Mouse (Mus musculus): ENCODE data around the gene Hus1. TPM values are rescaled to one million over a fixed set of nuclear protein-coding genes. Genes with fewer than 3 reads are reported as not detected.

Gene Hus1
- total and polyA plus RNA-seq, 3 experiments, result 21.7 to 29.4 TPM; not detected in 1

GRCm38 (mm10) chr11:8958572-8958971, 52.4 kb downstream of the Hus1 start:
- Histone ChIP-seq H3K27ac (ENCODE audit: control insufficient read depth, low read depth, low read length) (no peak overlapping the region), H3K79me2 (ENCODE audit: control insufficient read depth, insufficient read depth, low read length, poor library complexity) (no peaks in the 10 kb centered on the region), H3K4me3 (ENCODE audit: control insufficient read depth in 1 of 2, insufficient read depth in 1 of 2, low read depth in 2 of 2, low read length in 2 of 2) (no peak overlapping the region), H3K9me3 (replicated peaks; ENCODE audit: insufficient read depth, low read length) (no peaks in the 10 kb centered on the region), H3K36me3 (ENCODE audit: control insufficient read depth in 1 of 2, insufficient read depth in 2 of 2, low read length in 2 of 2) (no peaks in the 10 kb centered on the region), H3K27me3 (ENCODE audit: control insufficient read depth in 1 of 2, insufficient read depth in 2 of 2, low read length in 2 of 2) (no peaks in the 10 kb centered on the region), H3K4me1 (ENCODE audit: control insufficient read depth in 1 of 2, insufficient read depth in 2 of 2, low read length in 2 of 2) (no peaks in the 10 kb centered on the region), H3K9ac (ENCODE audit: control insufficient read depth, low read depth, low read length, poor library complexity, severe bottlenecking) (no peak overlapping the region)
- TF ChIP-seq ZC3H11A (IDR thresholded peaks at IDR 0.05; ENCODE audit: low read depth, low read length), result no peak
- TF ChIP-seq ELF1 (IDR thresholded peaks at IDR 0.05; ENCODE audit: low read depth, low read length), result no peak
- no peak for TF ChIP-seq SIN3A (IDR thresholded peaks at IDR 0.05; ENCODE audit: low read length)
- no peak for TF ChIP-seq ZNF384 (IDR thresholded peaks at IDR 0.05; ENCODE audit: low read depth, low read length)
- no peak for TF ChIP-seq ZKSCAN1 (IDR thresholded peaks at IDR 0.05; ENCODE audit: low read depth, low read length)
- DNase-seq (ENCODE audit: low read depth, low spot score), result no peak

DNA sequence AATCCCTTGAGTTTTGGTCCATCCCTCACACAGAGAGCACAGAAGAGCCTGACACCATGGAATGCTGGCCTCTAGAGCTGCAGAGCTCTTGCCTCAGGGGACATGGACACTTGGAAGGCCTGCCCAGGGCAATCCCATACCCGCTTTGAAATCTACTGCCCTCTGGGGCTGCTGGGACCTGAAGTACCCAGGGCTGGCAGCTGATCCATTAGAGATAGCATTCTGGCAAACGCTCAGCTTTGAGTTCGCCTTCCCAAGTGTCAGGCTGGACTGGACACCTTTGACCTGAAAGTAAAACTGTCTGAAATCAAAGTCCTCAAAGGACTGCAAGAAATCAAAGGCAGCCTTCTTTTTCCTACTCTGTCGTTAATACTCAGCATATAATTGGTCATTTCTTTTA, 52.9 kb downstream of the Hus1 start:
- TF ChIP-seq TCF12 (IDR thresholded peaks at IDR 0.05; ENCODE audit: low read depth, low read length) (no peak), ZNF384 (IDR thresholded peaks at IDR 0.05; ENCODE audit: low read depth, low read length) (no peak), E2F4 (IDR thresholded peaks at IDR 0.05; ENCODE audit: borderline replicate concordance, low read depth, low read length) (no peak)
- no peak overlapping the region for H3K27ac ChIP-seq (ENCODE audit: control insufficient read depth, low read depth, low read length)

DNA sequence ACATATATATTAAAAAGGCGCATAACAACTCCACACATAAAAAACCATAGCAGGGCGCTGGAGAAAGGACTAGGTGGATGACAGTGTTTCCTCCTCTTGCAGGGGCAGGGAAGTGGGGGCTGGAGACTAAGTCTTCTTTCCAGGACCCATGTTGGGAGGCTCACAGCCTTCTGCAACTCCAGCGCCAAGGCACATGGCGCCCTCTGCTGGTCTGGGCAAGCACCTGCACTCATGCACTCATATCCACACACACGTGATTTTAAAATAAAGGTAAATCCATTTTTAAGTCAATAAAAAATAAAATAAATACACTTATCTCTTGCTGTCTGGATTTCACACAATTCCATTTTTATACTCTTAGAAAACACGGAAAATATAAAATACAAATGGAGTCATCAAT, 54.0 kb downstream of the Hus1 start:
- peak; percentile 45 for DNase-seq (ENCODE audit: low read depth, low spot score)
- Histone ChIP-seq H3K9me3 (replicated peaks; ENCODE audit: insufficient read depth, low read length) (no peaks in the 10 kb centered on the region), H3K27ac (ENCODE audit: control insufficient read depth, low read depth, low read length) (no peak overlapping the region), H3K4me3 (ENCODE audit: control insufficient read depth in 1 of 2, insufficient read depth in 1 of 2, low read depth in 2 of 2, low read length in 2 of 2) (no peak overlapping the region), H3K36me3 (ENCODE audit: control insufficient read depth in 1 of 2, insufficient read depth in 2 of 2, low read length in 2 of 2) (no peaks in the 10 kb centered on the region), H3K4me1 (ENCODE audit: control insufficient read depth in 1 of 2, insufficient read depth in 2 of 2, low read length in 2 of 2) (no peaks in the 10 kb centered on the region), H3K9ac (ENCODE audit: control insufficient read depth, low read depth, low read length, poor library complexity, severe bottlenecking) (no peak overlapping the region), H3K27me3 (ENCODE audit: control insufficient read depth in 1 of 2, insufficient read depth in 2 of 2, low read length in 2 of 2) (no peaks in the 10 kb centered on the region), H3K79me2 (ENCODE audit: control insufficient read depth, insufficient read depth, low read length, poor library complexity) (no peaks in the 10 kb centered on the region)
- TF ChIP-seq KAT2A (conservative IDR thresholded peaks at IDR 0.05; ENCODE audit: low read depth, low read length) (no peak), MAZ (IDR thresholded peaks at IDR 0.05; ENCODE audit: low read depth, low read length) (no peak), EP300 (IDR thresholded peaks at IDR 0.05; ENCODE audit: low read depth in 1 of 2, low read length in 2 of 2) (no peak), TAL1 (IDR thresholded peaks at IDR 0.05; ENCODE audit: low read length) (no peak), ZNF384 (IDR thresholded peaks at IDR 0.05; ENCODE audit: low read depth, low read length) (no peak), HCFC1 (IDR thresholded peaks at IDR 0.05; ENCODE audit: low read depth, low read length) (no peak), ETS1 (IDR thresholded peaks at IDR 0.05; ENCODE audit: low read depth, low read length) (no peak), UBTF (IDR thresholded peaks at IDR 0.05; ENCODE audit: borderline replicate concordance, insufficient read depth, low read depth, low read length) (no peak), ZC3H11A (IDR thresholded peaks at IDR 0.05; ENCODE audit: low read depth, low read length) (0 out of 2 replicates have a peak, but pooled peaks have one; percentile 1), CHD1 (IDR thresholded peaks at IDR 0.05; ENCODE audit: low read depth, low read length) (no peak), ZKSCAN1 (IDR thresholded peaks at IDR 0.05; ENCODE audit: low read depth, low read length) (no peak), E2F4 (IDR thresholded peaks at IDR 0.05; ENCODE audit: borderline replicate concordance, low read depth, low read length) (no peak), TBP (IDR thresholded peaks at IDR 0.05; ENCODE audit: low read depth, low read length) (no peak), USF1 (IDR thresholded peaks at IDR 0.05; ENCODE audit: low read depth, low read length) (no peak), SMC3 (IDR thresholded peaks at IDR 0.05; ENCODE audit: low read depth, low read length) (peak; percentile 49), USF2 (IDR thresholded peaks at IDR 0.05; ENCODE audit: borderline replicate concordance in 1 of 2, insufficient read depth in 1 of 2, low read depth in 1 of 2, low read length in 2 of 2) (no peak), MAFK (IDR thresholded peaks at IDR 0.05; ENCODE audit: borderline replicate concordance, low read depth, low read length) (no peak), POLR2A (IDR thresholded peaks at IDR 0.05; ENCODE audit: control insufficient read depth in 1 of 2, insufficient read depth in 1 of 2, low read depth in 1 of 2, low read length in 2 of 2, poor library complexity in 1 of 2) (no peak), RAD21 (IDR thresholded peaks at IDR 0.05; ENCODE audit: low read depth, low read length) (peak; percentile 47), MYB (IDR thresholded peaks at IDR 0.05; ENCODE audit: low read depth, low read length) (no peak), NELFE (IDR thresholded peaks at IDR 0.05; ENCODE audit: low read depth, low read length) (no peak), ZMIZ1 (IDR thresholded peaks at IDR 0.05; ENCODE audit: low read depth, low read length) (no peak), MYC (IDR thresholded peaks at IDR 0.05; ENCODE audit: low read depth, low read length) (no peak)

More for the DNA sequence above, 52.9 kb downstream of the Hus1 start:
- H3K4me3 ChIP-seq (ENCODE audit: control insufficient read depth in 1 of 2, insufficient read depth in 1 of 2, low read depth in 2 of 2, low read length in 2 of 2), result no peak overlapping the region
- DNase-seq (ENCODE audit: low read depth, low spot score), result no peak
- no peaks in the 10 kb centered on the region for H3K36me3 ChIP-seq (ENCODE audit: control insufficient read depth in 1 of 2, insufficient read depth in 2 of 2, low read length in 2 of 2)
- no peak overlapping the region for H3K9ac ChIP-seq (ENCODE audit: control insufficient read depth, low read depth, low read length, poor library complexity, severe bottlenecking)
- H3K79me2 ChIP-seq (ENCODE audit: control insufficient read depth, insufficient read depth, low read length, poor library complexity), result no peaks in the 10 kb centered on the region
- no peaks in the 10 kb centered on the region for H3K27me3 ChIP-seq (ENCODE audit: control insufficient read depth in 1 of 2, insufficient read depth in 2 of 2, low read length in 2 of 2)
- H3K9me3 ChIP-seq (replicated peaks; ENCODE audit: insufficient read depth, low read length), result no peaks in the 10 kb centered on the region
- H3K4me1 ChIP-seq (ENCODE audit: control insufficient read depth in 1 of 2, insufficient read depth in 2 of 2, low read length in 2 of 2), result no peaks in the 10 kb centered on the region

Measured in MEL (cell line).